Mouse (Mus musculus) hindlimb bud, embryonic 11.5 days (tissue): ENCODE measurements around the gene Mta1.

Experiments
- DNase-seq: peaks from one replicate; pipeline ENCODE4 v3.0.0-alpha.2; 2012; ENCODE audit warnings: low read depth, low spot score; ENCODE audit errors: extremely low spot score

Mta1 gene

GRCm38 (mm10) chr12:113097040-113097439, 1.0 kb upstream of the Mta1 start:
- no peak for DNase-seq

- DNase-seq, result no peak
Observed at GRCm38 (mm10) chr12:113098530-113099151, 563 bp downstream of the Mta1 start.

GRCm38 (mm10) chr12:113099470-113100237, 1.6 kb downstream of the Mta1 start:
- DNase-seq, result no peak

GRCm38 (mm10) chr12:113100448-113101076, 2.5 kb downstream of the Mta1 start:
- DNase-seq, result no peak

- DNase-seq, result no peak
Observed at GRCm38 (mm10) chr12:113101251-113101960, 3.3 kb downstream of the Mta1 start.

- no peak for DNase-seq
Observed at GRCm38 (mm10) chr12:113102461-113102860, 4.4 kb downstream of the Mta1 start.

GRCm38 (mm10) chr12:113103846-113104451, 5.9 kb downstream of the Mta1 start:
- no peak for DNase-seq

- no peak for DNase-seq
Observed at GRCm38 (mm10) chr12:113106386-113106785, 8.3 kb downstream of the Mta1 start.

- no peak for DNase-seq
Observed at GRCm38 (mm10) chr12:113107431-113108124, 9.5 kb downstream of the Mta1 start.

GRCm38 (mm10) chr12:113108528-113109283, 10.6 kb downstream of the Mta1 start:
- DNase-seq, result no peak

GRCm38 (mm10) chr12:113109801-113110200, 11.7 kb downstream of the Mta1 start:
- DNase-seq, result no peak

- DNase-seq, result no peak
Observed at GRCm38 (mm10) chr12:113114141-113114540, 16.1 kb downstream of the Mta1 start.

- no peak for DNase-seq
Observed at GRCm38 (mm10) chr12:113114856-113115538, 16.9 kb downstream of the Mta1 start.

- DNase-seq, result peak; percentile 41
Observed at GRCm38 (mm10) chr12:113119516-113120410, 21.7 kb downstream of the Mta1 start.

GRCm38 (mm10) chr12:113124726-113125125, 26.6 kb downstream of the Mta1 start:
- no peak for DNase-seq

- no peak for DNase-seq
Observed at GRCm38 (mm10) chr12:113130732-113131131, 32.7 kb downstream of the Mta1 start.

- DNase-seq, result no peak
Observed at GRCm38 (mm10) chr12:113131601-113132000, 33.5 kb downstream of the Mta1 start.

GRCm38 (mm10) chr12:113132567-113132966, 34.5 kb downstream of the Mta1 start:
- DNase-seq, result no peak
